Mouse (Mus musculus) embryonic fibroblast, embryonic 13.5 days (primary cell): ENCODE data around the gene Sfi1. TPM values are rescaled to one million over a fixed set of nuclear protein-coding genes. Genes with fewer than 3 reads are reported as not detected.
"Not testable (repeated sequence)": the region's sequence is repeated elsewhere in the genome, so short reads cannot be mapped to it uniquely, and the experiment has no call there.

Experiments used
- H3K27ac ChIP-seq: 2 replicates; pipeline ENCODE4 v1.5.1; 2012; ENCODE audit warnings: low read length, control low read depth, inconsistent platforms; ENCODE audit not compliant: insufficient read depth
- H3K4me1 ChIP-seq: 2 replicates; pipeline ENCODE4 v1.6.1; 2011; ENCODE audit warnings: low read length; ENCODE audit not compliant: control insufficient read depth, insufficient read depth
- H3K4me3 ChIP-seq: 2 replicates; pipeline ENCODE4 v1.5.1; 2011; ENCODE audit warnings: mild to moderate bottlenecking, control low read depth, low read length; ENCODE audit not compliant: insufficient read depth
- CTCF ChIP-seq: IDR thresholded peaks from 2 replicates; pipeline ENCODE4 v1.5.1; 2011; ENCODE audit warnings: mild to moderate bottlenecking, control low read depth, low read length, moderate library complexity, borderline replicate concordance; ENCODE audit not compliant: insufficient read depth
- POLR2A ChIP-seq: IDR thresholded peaks from 2 replicates; pipeline ENCODE4 v1.6.1; 2011; ENCODE audit warnings: low read depth, mild to moderate bottlenecking, control low read depth, low read length, moderate library complexity
- polyA plus RNA-seq: library from polyadenylated mRNA; stranded (reverse); fragments of >200 nt; gene quantifications from 2 replicates; pipeline ENCODE4 v1.2.4, GENCODE M21; 2011; ENCODE audit warnings: low read depth; ENCODE audit not compliant: missing spikeins, insufficient read length

The Sfi1 gene
- polyA plus RNA-seq, 1 experiment, result 17.1 TPM

- not testable (repeated sequence) for H3K4me3 ChIP-seq, H3K4me1 ChIP-seq, H3K27ac ChIP-seq
Measured at GRCm38 (mm10) chr11:3132001-3132400, 61.3 kb downstream of the Sfi1 start.

- not testable (repeated sequence) for H3K4me3 ChIP-seq, H3K4me1 ChIP-seq, H3K27ac ChIP-seq
Measured at GRCm38 (mm10) chr11:3129852-3130251, 63.4 kb downstream of the Sfi1 start.

GRCm38 (mm10) chr11:3129276-3129675, 64.0 kb downstream of the Sfi1 start:
- not testable (repeated sequence) for H3K4me3 ChIP-seq, H3K4me1 ChIP-seq, H3K27ac ChIP-seq

- H3K4me1 ChIP-seq, H3K4me3 ChIP-seq, H3K27ac ChIP-seq: not testable (repeated sequence)
Measured at GRCm38 (mm10) chr11:3127303-3127795, 65.9 kb downstream of the Sfi1 start.

GRCm38 (mm10) chr11:3126478-3127302, 66.6 kb downstream of the Sfi1 start:
- H3K27ac ChIP-seq, H3K4me1 ChIP-seq, H3K4me3 ChIP-seq: not testable (repeated sequence)

GRCm38 (mm10) chr11:3125922-3126321, 67.3 kb downstream of the Sfi1 start:
- not testable (repeated sequence) for H3K27ac ChIP-seq, H3K4me1 ChIP-seq, H3K4me3 ChIP-seq

GRCm38 (mm10) chr11:3124932-3125810, 68.1 kb downstream of the Sfi1 start:
- not testable (repeated sequence) for H3K4me1 ChIP-seq, H3K27ac ChIP-seq, H3K4me3 ChIP-seq

GRCm38 (mm10) chr11:3114403-3114802, 78.9 kb downstream of the Sfi1 start:
- Histone ChIP-seq H3K4me3 (no peak overlapping the region), H3K27ac (no peak overlapping the region), H3K4me1 (no peaks in the 10 kb centered on the region)
- TF ChIP-seq POLR2A (no peak), CTCF (no peak)

GRCm38 (mm10) chr11:3106154-3106553, 87.1 kb downstream of the Sfi1 start:
- TF ChIP-seq POLR2A (no peak), CTCF (no peak)
- H3K4me1 ChIP-seq, result no peaks in the 10 kb centered on the region
- H3K4me3 ChIP-seq, result no peak overlapping the region
- H3K27ac ChIP-seq, result no peak overlapping the region

- no peak overlapping the region for H3K4me3 ChIP-seq
- TF ChIP-seq CTCF (no peak), POLR2A (no peak)
- no peak overlapping the region for H3K27ac ChIP-seq
- H3K4me1 ChIP-seq, result no peaks in the 10 kb centered on the region
Measured at GRCm38 (mm10) chr11:3105261-3105731, 88.0 kb downstream of the Sfi1 start.

GRCm38 (mm10) chr11:3104501-3105260, 88.6 kb downstream of the Sfi1 start:
- not testable (repeated sequence) for H3K4me3 ChIP-seq, H3K4me1 ChIP-seq, H3K27ac ChIP-seq
